Mouse (Mus musculus): ENCODE results near the gene Rab11fip5. TPM values are rescaled to one million over a fixed set of nuclear protein-coding genes. Genes with fewer than 3 reads are reported as not detected.
A peak's percentile ranks its signal among the peaks of the same experiment; 100 is the strongest.

Rab11fip5 gene
- polyA plus RNA-seq, 1 experiment from 2014 or later: 38.4 TPM

- Histone ChIP-seq H3K27ac (no peak overlapping the region), H3K79me2 (ENCODE audit: inconsistent target) (peaks cover 39% of the 10 kb centered on the region; the same call in 1 of the 2 replicates), H3K36me3 (ENCODE audit: inconsistent target) (peaks cover 13% of the 10 kb centered on the region; the same call in 1 of the 2 replicates), H3K4me3 (ENCODE audit: inconsistent target) (no peak overlapping the region)
- 78% methylated on average over 6 of the region's 6 CpGs for WGBS (ENCODE audit: missing documents)
Observed at GRCm38 (mm10) chr6:85331221-85331735, 43.2 kb downstream of the Rab11fip5 start.

- peaks cover 39% of the 10 kb centered on the region; the same call in 1 of the 2 replicates for H3K79me2 ChIP-seq (ENCODE audit: inconsistent target)
- H3K36me3 ChIP-seq (ENCODE audit: inconsistent target): no peaks in the 10 kb centered on the region
- no peak overlapping the region for H3K27ac ChIP-seq
- H3K4me3 ChIP-seq (ENCODE audit: inconsistent target): no peak overlapping the region
- 97% methylated on average over 4 of the region's 4 CpGs for WGBS (ENCODE audit: missing documents)
Observed at GRCm38 (mm10) chr6:85329666-85330185, 44.7 kb downstream of the Rab11fip5 start.

GRCm38 (mm10) chr6:85326564-85326963, 47.9 kb downstream of the Rab11fip5 start:
- peaks cover 48% of the 10 kb centered on the region; the same call in 1 of the 2 replicates for H3K79me2 ChIP-seq (ENCODE audit: inconsistent target)
- peak overlapping the region; percentile 77 for H3K27ac ChIP-seq
- no peak overlapping the region for H3K4me3 ChIP-seq (ENCODE audit: inconsistent target)
- no peaks in the 10 kb centered on the region for H3K36me3 ChIP-seq (ENCODE audit: inconsistent target)
- WGBS (ENCODE audit: missing documents): 65% methylated on average over 4 of the region's 4 CpGs

GRCm38 (mm10) chr6:85325109-85325508, 49.3 kb downstream of the Rab11fip5 start:
- 0% methylated on average over 1 of the region's 2 CpGs for WGBS (ENCODE audit: missing documents)
- Histone ChIP-seq H3K4me3 (ENCODE audit: inconsistent target) (no peak overlapping the region), H3K79me2 (ENCODE audit: inconsistent target) (peaks cover 34% of the 10 kb centered on the region; the same call in 1 of the 2 replicates), H3K36me3 (ENCODE audit: inconsistent target) (no peaks in the 10 kb centered on the region), H3K27ac (peak overlapping the region; percentile 77)

- Histone ChIP-seq H3K27ac (no peak overlapping the region), H3K79me2 (ENCODE audit: inconsistent target) (peaks cover 20% of the 10 kb centered on the region; the same call in 1 of the 2 replicates), H3K4me3 (ENCODE audit: inconsistent target) (no peak overlapping the region), H3K36me3 (ENCODE audit: inconsistent target) (no peaks in the 10 kb centered on the region)
- WGBS (ENCODE audit: missing documents): 96% methylated on average over 6 of the region's 6 CpGs
Observed at GRCm38 (mm10) chr6:85320445-85320866, 54.0 kb downstream of the Rab11fip5 start.

GRCm38 (mm10) chr6:85316211-85316610, 58.2 kb downstream of the Rab11fip5 start:
- Histone ChIP-seq H3K4me3 (ENCODE audit: inconsistent target) (no peak overlapping the region), H3K79me2 (ENCODE audit: inconsistent target) (no peaks in the 10 kb centered on the region), H3K27ac (no peak overlapping the region), H3K36me3 (ENCODE audit: inconsistent target) (no peaks in the 10 kb centered on the region)
- WGBS (ENCODE audit: missing documents): 91% methylated on average over 2 of the region's 2 CpGs

GRCm38 (mm10) chr6:85314064-85314798, 60.2 kb downstream of the Rab11fip5 start:
- no peak overlapping the region for H3K4me3 ChIP-seq (ENCODE audit: inconsistent target)
- WGBS (ENCODE audit: missing documents): 94% methylated on average over 9 of the region's 9 CpGs
- no peak overlapping the region for H3K27ac ChIP-seq
- no peaks in the 10 kb centered on the region for H3K79me2 ChIP-seq (ENCODE audit: inconsistent target)
- H3K36me3 ChIP-seq (ENCODE audit: inconsistent target): no peaks in the 10 kb centered on the region

- no peaks in the 10 kb centered on the region for H3K79me2 ChIP-seq (ENCODE audit: inconsistent target)
- H3K27ac ChIP-seq: no peak overlapping the region
- no peak overlapping the region for H3K4me3 ChIP-seq (ENCODE audit: inconsistent target)
- 95% methylated on average over 4 of the region's 4 CpGs for WGBS (ENCODE audit: missing documents)
- H3K36me3 ChIP-seq (ENCODE audit: inconsistent target): no peaks in the 10 kb centered on the region
Observed at GRCm38 (mm10) chr6:85307894-85308293, 66.5 kb downstream of the Rab11fip5 start.

GRCm38 (mm10) chr6:85306375-85306774, 68.1 kb downstream of the Rab11fip5 start:
- WGBS (ENCODE audit: missing documents): 47% methylated on average over 3 of the region's 3 CpGs
- Histone ChIP-seq H3K79me2 (ENCODE audit: inconsistent target) (no peaks in the 10 kb centered on the region), H3K4me3 (ENCODE audit: inconsistent target) (no peak overlapping the region), H3K27ac (no peak overlapping the region), H3K36me3 (ENCODE audit: inconsistent target) (no peaks in the 10 kb centered on the region)

- H3K36me3 ChIP-seq (ENCODE audit: inconsistent target): no peaks in the 10 kb centered on the region
- no peak overlapping the region for H3K27ac ChIP-seq
- no peak overlapping the region for H3K4me3 ChIP-seq (ENCODE audit: inconsistent target)
- no peaks in the 10 kb centered on the region for H3K79me2 ChIP-seq (ENCODE audit: inconsistent target)
Observed at GRCm38 (mm10) chr6:85305826-85306225, 68.6 kb downstream of the Rab11fip5 start.

GRCm38 (mm10) chr6:85304966-85305365, 69.5 kb downstream of the Rab11fip5 start:
- H3K27ac ChIP-seq: no peak overlapping the region
- H3K36me3 ChIP-seq (ENCODE audit: inconsistent target): no peaks in the 10 kb centered on the region
- H3K4me3 ChIP-seq (ENCODE audit: inconsistent target): no peak overlapping the region
- H3K79me2 ChIP-seq (ENCODE audit: inconsistent target): no peaks in the 10 kb centered on the region
- 86% methylated on average over 5 of the region's 5 CpGs for WGBS (ENCODE audit: missing documents)

- 58% methylated on average over 3 of the region's 3 CpGs for WGBS (ENCODE audit: missing documents)
- H3K4me3 ChIP-seq (ENCODE audit: inconsistent target): no peak overlapping the region
- H3K27ac ChIP-seq: no peak overlapping the region
- no peaks in the 10 kb centered on the region for H3K79me2 ChIP-seq (ENCODE audit: inconsistent target)
- H3K36me3 ChIP-seq (ENCODE audit: inconsistent target): no peaks in the 10 kb centered on the region
Observed at GRCm38 (mm10) chr6:85302326-85303055, 71.9 kb downstream of the Rab11fip5 start.

GRCm38 (mm10) chr6:85295384-85296167, 78.9 kb downstream of the Rab11fip5 start:
- H3K4me3 ChIP-seq (ENCODE audit: inconsistent target): no peak overlapping the region
- H3K36me3 ChIP-seq (ENCODE audit: inconsistent target): no peaks in the 10 kb centered on the region
- no peak overlapping the region for H3K27ac ChIP-seq
- 72% methylated on average over 6 of the region's 7 CpGs for WGBS (ENCODE audit: missing documents)
- no peaks in the 10 kb centered on the region for H3K79me2 ChIP-seq (ENCODE audit: inconsistent target)

GRCm38 (mm10) chr6:85294004-85294379, 80.4 kb downstream of the Rab11fip5 start:
- Histone ChIP-seq H3K27ac (no peak overlapping the region), H3K79me2 (ENCODE audit: inconsistent target) (no peaks in the 10 kb centered on the region), H3K4me3 (ENCODE audit: inconsistent target) (no peak overlapping the region), H3K36me3 (ENCODE audit: inconsistent target) (no peaks in the 10 kb centered on the region)
- 89% methylated on average over 5 of the region's 5 CpGs for WGBS (ENCODE audit: missing documents)

All from macrophage (primary cell).